Mouse (Mus musculus): ENCODE results near the gene Tmco4. TPM values are rescaled to one million over a fixed set of nuclear protein-coding genes. Genes with fewer than 3 reads are reported as not detected.
A peak's percentile ranks its signal among the peaks of the same experiment; 100 is the strongest.

Gene Tmco4
- polyA plus RNA-seq, 1 experiment: 20.7 TPM

DNA sequence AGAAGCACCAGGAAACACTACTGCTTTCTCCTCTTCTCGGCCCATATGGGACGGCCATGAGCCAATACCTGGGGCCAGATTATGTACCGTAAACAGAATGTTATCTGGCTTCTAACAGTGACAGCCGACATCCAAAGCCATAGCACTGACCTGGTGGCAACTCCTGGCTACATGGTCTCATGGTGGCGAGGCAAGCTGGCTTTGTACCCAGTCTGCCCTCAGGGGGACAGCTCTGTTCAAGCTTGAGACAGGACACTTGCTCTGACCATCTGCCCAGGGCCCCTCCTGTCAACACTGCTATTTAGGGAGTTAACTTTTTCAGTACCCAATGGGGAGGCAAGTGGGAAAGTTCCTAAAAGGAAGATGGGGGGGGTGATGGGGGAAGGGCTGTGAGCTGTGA, 84.6 kb downstream of the Tmco4 start:
- no peak for DNase-seq (ENCODE audit: low read depth)

DNA sequence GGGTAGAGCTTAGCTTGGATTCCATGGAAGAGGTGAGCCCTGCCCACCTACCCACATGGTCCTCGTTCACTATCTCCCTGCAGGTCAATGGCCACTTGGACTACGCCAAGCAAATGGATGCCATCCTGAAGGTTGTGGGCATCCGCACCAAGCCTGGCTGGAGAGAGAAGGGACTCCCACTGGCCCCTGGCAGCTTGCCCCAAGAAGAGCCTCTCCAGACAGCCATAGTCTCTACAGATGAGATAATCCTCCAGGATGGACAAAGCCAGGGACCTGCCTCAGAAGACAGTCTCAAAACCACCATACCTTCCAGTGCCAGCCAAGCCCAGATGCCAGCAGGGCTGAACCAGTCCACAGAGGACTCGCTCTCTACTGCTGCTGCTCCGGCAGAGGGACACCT, 85.3 kb downstream of the Tmco4 start:
- DNase-seq (ENCODE audit: low read depth): no peak

DNA sequence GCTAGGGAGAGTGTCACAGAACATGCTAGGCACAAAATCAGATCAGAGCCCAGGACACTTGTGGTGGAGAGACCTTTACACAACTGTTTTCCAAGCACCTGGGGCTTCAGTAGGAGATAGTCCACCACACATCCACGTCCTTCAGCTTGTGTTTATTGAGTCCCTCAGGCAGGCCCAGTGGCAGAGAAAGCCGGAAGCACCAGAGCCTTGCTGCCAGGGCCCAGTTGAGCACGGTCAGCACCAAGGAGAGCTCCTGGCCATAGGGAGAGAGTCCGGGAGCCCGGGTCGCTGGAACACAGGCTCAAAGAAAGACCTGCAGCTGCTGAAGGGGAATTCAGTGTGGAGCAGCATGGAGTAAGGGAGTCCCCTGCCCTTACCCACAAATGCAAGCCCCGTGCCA, 86.9 kb downstream of the Tmco4 start:
- no peak for DNase-seq (ENCODE audit: low read depth)

DNA sequence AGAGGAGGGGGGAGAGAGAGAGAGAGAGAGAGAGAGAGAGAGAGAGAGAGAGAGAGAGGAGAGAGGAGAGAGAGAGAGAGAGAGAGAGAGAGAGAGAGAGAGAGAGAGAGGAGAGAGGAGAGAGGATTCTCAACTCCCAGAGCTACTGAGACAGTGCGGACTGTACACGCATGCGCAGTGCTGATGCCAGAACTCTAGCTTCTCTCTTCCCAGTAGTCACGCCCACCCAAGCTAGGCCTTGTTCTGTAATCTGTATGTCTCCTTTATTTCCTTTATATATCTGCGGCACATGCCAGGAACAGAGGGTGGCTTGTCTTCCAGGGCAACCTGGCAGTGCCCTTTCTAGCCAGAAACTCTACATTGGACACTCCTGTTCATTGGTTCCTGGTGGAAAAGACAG, 92.1 kb downstream of the Tmco4 start:
- DNase-seq (ENCODE audit: low read depth): no peak

DNA sequence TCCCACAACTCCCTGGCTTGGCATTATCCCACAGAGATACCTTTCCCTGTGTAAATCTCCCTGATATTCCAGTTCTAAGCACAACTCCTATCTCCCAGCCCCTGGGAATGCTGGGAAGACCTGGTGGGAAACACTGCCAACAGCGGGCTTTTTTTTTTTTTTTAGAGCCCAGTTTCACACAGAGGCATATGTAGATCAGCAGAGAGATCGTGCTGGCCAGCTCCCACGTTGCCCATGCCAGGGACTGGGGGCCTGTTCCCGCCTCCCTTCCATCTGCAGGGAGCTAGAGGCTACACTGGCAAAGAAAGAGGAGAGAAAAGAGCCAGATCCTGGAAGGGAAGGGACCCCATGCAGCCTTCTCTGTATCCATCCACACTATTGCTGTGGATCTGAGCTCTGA, 95.6 kb downstream of the Tmco4 start:
- DNase-seq (ENCODE audit: low read depth): no peak

DNA sequence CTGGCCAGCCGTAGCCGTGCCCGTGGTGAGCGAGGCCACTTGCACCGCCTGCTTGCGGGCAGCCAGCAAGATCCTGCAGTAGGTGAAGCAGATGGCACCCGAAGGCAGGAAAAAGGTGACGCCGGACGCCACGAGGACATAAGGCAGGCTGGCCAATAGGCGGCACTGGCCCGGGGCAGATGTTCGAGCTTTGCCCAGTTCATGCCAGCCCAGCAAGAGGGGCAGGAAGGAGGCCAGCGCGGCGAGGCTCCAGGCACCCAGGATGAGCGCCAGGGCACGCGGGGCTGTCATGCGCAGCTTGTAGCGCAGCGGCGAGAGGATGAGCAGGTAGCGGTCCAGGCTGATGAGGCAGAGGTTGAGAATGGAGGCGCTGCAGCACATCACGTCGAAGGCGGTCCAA, 101.4 kb downstream of the Tmco4 start:
- no peak for DNase-seq (ENCODE audit: low read depth)

DNA sequence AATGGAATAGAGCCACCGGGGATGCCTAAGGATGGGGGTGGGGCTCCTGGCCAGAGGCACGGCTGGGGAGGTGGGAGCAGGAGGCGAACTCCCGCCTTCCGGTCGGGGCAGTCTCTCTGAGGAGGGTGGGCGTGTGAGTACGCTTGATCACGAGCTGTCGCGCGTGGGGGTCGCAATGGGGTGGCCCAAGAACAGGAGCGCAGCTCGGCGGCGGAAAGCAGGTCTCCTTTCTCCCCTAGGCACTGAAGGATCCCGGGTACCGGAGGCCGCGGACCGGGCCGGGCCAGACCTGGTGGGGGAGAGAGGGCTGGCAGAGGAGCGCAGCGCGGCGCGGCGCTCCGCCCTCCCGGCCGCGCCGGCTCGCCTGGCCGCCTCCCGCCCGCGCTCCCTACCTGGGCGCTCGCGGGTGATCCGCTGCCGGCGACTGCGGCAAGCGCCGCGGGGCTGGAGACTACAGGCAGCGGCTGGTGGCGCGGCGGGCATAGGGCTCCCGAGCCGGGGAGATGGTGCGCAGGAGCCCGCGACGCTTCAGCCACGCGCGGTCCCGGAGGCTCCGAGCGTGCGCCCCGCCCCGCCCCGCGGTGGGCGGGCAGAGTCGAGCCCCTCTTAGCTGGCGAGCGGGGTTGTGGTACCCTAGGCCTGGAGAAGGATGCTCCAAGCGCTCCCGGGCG, 102.5 kb downstream of the Tmco4 start, which contains the start of gene Htr6:
Htr6 (minus strand) TSS at position 530 of the 671 bp plus-strand sequence.
- no peak for DNase-seq (ENCODE audit: low read depth)

DNA sequence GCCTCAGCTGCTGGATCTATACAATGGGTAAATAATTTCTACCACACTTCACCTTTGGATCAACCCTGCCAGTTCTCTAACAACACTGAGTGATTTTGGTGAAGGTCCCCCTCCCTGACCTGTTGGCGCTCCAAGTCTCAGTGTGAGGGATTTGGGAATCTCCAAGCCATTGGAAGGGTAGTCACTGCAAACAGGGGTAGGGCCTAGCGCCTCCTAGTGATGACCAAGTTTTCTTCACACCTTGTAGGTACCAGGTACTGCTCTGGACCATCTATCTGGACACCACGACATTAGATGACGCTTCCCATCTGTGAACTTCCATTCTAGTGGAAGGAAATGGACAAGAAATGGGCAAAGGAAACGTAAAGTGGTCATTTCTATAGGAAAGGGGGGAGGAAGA, 103.2 kb downstream of the Tmco4 start:
- no peak for DNase-seq (ENCODE audit: low read depth)

DNA sequence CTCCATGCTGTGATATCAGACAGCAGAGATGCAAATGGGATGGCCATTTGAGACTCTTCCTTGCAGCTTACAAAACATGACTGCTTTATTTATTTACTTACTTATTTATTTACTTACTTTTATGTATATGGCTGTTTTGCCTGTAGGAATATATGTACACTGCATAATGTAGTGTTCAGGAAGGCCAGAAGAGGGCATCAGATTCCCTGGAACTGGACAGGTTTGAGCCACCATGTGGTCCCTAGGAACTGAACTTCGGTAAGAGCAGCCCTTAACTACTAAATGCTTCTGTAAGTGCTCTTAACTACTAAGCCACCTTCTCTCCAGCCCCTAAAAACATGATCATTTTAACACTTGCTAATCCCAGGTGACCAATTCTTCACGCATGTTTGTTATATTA, 105.6 kb downstream of the Tmco4 start:
- DNase-seq (ENCODE audit: low read depth): no peak

DNA sequence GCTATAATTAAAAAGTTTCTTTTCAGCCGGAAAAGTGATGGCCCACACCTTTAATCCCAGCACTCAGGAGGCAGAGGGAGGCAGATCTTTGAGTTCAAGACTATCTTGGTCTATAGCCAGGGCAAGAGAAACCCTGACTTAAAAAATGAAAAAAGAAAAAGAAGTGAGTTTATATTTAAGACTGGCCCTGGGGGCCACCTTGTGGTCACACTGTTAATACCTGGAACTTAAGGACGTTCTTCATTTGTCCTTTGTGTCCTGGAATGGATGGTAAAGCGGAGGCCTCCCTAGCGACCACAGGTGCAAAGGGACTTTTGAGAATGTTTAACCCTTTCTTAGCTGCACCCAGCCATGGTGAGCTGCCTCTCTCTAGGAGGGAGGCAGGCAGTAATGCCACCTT, 106.0 kb downstream of the Tmco4 start:
- DNase-seq (ENCODE audit: low read depth): no peak

DNA sequence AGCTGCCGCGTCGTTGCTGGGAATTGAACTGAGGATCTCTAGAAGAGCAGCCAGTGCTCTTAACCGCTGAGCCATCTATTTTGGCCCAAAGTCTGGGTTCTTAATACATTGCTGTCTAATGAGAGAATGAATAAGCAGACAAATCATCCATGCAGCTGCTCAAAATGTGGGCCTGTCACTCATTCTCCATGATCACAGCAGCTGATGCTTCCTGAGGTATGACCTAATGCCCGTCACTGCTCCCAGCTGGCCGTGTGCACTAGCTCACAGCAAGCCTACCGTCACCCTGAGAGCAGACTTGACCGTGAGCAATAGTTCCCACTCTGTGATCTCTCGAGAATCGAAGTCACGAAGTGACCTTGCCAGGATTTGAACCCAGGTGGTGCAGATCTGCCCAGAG, 106.8 kb downstream of the Tmco4 start:
- no peak for DNase-seq (ENCODE audit: low read depth)

DNA sequence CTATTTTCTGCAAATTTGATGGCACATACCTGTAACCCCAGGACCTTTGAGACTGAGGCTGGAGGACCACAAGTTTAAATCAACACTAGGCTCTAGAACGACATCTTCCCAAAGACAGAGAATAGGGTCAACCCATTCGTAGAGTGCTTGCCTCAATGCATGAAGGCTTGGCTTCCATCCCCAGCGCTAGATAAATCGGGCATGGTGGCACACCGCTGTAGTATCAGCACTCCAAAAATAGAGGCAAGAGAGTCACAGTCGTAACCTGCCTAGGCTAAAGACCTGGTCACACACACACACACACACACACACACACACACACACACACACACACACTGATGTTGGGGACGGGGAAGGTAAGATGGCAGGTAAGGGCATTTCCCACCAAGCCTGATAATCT, 107.6 kb downstream of the Tmco4 start:
- no peak for DNase-seq (ENCODE audit: low read depth)

DNA sequence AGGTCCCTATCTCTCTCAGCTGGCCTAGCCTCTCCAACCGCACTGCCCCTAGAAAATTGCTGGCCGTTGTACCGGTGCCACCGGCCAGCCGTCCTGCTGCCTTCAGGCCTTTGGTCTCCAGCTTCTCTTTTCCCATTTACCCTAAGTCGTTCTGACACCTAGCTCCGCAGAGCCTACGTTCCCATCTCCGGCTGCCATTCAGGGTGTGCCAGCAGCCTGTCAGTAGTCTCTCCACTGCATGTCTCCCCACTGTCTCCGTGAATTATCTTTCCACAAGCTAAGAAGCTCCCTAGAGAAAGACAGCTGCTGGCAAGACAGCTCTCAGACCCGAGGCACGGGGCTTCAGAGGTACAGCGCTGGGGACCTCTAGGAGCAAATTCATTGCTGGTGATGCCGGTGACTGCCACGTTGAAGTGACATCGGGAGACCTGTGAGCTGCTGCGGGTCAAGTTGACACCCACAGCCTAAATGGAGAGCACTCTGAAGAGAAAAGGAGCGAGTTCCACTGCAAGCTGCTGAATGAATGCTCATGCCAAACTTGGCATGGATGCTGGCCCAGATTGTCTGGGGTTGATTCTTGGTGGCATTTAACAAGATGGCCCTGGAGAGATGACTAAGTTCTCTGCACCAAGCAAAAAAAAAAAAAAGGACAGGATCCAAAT, 108.7 kb downstream of the Tmco4 start:
- DNase-seq (ENCODE audit: low read depth): no peak

DNA sequence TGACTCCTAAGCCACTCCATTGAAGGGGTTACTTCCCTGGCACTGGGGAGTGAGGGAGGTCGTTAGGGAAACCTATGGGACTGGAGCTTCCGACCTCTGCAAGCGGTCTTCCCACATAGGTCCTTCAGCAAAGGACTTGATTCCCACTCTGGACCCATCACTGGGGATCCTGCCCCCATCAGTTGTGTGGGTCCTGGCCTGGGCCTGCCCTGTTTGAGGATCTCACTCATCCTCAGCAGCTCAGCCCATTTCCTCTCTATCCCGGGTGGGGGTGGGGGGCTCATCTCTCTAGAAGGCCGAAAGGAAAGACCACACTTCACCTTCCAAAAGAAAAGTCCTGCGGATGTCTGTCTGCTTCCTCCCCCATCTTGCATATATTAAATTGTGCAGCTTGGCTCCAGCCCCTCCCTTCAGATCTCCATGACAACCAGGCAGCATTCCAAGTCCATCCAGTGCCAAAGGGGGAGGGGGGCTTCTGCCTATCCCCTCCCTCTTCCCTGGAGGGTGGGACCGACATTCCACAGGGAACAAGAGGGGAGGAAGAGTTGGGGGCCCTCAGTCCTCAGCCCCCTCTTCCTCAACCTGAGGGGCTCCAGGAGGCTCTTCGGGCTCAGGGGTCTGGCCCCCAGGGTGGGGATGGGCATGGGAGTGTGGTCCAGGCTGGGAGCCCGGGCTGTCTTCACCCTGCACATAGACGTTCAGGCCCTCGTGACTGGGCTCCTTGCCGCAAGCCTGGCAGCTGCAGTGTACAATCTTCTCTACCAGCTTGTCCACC, 110.3 kb downstream of the Tmco4 start:
- DNase-seq (ENCODE audit: low read depth): no peak

DNA sequence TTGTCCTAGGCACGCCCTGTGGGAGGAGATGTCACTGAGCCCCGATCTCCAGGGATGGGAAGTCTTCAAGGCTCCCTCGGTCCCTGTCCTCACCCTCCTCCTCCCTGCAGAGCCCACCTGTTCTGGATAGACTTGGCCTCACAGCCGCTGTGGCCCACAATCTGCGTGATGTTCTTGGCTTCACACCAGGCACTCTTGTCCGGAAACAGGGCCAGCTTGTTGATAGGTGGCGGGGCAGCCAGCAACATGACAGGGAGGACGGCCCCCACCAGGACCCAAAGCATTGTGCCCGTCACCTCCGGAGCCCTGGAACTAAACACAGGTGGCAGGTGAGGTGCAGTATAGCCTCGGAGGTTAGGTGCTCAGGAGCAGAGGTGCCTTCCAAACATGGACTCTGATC, 112.6 kb downstream of the Tmco4 start:
- no peak for DNase-seq (ENCODE audit: low read depth)

DNA sequence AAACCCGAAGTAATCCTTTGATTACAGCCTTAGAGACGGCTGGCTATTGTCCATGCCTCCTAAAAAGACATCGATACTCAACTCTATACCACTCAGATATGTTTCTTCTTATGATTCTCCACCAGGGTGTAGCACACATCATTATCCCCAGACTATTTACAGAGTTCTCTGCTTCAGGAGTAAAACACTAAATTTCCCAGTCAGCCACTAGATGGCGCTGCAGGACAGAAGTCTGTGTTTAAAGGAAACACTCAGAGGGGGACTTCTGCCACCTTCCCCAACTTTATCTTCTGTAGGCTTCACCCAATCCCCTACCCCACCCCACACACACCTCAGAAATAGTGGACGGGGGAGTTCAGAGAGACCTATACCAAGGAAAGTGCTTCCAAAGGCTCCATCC, 113.3 kb downstream of the Tmco4 start:
- no peak for DNase-seq (ENCODE audit: low read depth)

DNA sequence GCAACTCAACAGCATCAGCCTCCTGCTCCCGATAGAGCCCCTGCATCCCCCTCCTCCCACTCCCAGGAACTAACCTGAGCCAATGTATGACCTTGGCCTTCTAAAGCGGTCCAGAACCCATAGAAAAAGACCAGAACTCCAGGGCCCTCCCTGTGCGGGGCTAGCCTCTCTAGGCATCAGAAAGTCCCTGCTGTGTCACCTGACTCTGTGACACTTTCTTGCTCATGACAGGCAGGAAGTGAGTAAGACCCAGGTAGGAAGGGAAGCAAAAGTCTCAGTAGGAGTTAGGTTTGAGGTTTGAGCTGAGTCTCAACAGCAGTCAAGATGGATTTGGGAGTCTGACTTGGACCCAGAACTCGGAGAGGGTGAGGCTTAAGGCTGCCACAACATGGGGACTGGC, 114.3 kb downstream of the Tmco4 start:
- no peak for DNase-seq (ENCODE audit: low read depth)

DNA sequence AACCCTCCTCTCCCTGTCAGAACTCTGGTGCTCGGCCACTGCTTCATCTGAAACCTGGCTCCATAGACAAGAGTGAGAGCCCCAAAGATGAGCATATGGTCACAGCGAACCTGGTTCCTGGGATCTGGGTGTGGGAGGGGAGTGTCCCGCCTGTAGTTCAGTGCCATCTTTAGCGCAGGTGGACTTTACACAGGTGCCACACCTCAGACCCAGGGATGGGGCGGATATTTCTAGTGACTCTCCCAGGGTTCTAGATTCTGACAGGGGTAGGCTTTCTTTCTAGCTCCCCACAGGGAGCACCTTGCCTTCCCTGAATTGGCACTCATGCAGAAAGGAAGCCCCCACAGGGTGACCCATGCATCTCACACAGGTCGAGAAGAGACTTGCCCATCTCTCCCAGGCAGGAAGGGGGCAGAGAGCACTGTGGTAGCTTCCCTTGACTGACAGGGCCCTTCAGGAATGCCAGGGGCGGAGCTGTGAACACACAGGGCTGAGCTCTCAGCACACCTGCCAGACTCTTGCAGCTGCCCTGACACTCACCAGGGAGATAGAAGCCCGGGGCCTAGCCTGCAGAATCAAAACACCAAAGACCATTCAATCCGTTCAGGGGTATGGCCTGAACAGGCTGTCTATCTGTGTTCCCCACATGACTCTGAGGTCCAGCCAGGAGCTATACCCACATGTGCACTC, 116.4 kb downstream of the Tmco4 start:
- no peak for DNase-seq (ENCODE audit: low read depth)

DNA sequence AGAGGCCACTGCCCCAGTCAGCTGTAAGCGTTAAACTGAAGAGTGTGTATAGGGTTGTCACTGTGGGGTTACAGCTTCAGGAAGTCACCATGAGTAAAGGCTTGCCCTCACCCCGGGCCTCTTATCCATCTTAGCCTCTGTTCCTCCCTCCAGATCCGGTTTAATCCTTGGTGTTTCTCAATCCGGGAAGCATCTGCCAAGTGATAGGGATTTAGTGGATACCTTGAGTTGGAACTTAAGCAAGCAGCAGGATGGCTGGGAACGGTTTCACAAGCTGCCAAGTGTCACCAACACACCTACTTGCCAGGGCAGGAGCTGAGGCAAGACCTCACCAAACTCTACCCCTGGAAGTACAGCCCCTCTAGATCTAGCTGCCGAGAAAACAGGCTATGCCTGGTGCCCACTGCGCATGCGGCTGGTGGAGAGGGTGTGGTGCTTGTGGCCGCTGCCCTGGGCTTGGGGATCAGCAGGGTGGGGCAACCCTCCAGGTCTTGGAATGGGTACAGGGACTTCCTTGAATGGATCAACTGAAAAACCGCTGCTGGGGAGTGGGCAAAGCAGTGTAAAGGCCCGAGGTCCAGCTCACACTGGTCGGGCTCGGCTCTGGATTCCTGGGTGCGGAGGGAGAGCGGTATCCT, 117.7 kb downstream of the Tmco4 start:
- peak; percentile 99 for DNase-seq (ENCODE audit: low read depth)

DNA sequence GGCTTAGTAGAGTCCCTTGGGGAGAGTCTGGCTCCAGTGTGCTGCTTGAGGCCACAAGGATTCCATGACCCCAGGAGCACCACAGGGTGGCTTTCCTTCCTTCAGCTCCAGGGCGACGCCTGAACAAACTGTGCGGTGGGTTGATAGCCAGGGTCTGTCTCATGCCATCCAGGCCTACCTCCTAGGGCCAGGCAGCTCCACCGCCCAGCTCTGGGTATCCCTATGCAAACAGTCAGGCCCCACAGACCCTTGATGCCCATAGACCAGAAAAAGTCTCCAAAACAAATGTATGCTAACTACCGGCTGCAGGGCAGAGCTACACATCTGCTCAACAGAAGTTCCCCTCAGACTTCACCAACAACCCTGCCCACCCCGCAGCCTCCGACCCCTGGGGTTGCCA, 118.4 kb downstream of the Tmco4 start:
- DNase-seq (ENCODE audit: low read depth): no peak

DNA sequence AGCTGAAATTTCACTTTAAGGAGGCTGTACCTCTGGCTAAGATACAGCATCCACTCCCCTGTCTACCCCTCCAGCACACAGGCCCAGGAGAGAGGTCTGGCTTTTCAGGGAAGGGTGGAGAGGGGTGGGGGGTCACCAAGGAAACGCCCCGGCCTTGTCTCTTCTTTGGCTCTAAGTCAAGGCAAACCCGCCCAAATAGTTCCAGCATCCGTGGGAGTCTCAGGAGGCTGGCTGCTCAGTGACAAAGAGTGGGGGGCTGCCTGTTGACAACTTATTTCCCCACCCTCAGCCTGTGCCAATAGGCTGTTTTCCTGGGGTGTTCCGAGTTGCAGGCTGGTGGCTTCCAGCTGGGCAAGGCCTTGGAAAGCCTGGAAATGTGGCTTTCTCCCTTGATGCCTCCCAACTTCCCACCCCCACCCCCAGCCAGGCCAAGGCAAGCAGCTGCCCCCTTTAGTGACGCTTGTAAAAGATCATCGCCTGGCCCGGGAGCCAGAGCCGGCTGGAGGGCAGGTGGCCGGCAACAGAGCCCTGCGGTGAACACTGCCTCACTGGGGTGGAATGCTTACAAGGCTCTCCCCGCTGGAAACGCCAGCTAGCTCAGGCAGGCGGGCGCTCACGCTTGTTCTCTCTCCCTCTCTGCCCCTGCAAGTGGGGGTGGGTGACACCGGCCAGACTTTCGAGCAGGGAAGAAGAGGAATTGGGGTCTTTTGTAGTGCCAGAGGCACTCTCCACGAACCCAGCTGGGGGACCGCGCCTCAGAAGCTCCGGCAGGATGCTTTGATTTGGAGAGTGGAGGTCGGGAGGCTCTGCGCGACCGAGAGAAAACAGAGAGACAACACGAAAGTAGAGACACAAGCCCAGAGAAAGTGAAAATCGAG, 119.0 kb downstream of the Tmco4 start:
- no peak for DNase-seq (ENCODE audit: low read depth)

Data from gonadal fat pad, adult 2 months (tissue).